Mouse (Mus musculus) urinary bladder, postnatal 0 days (tissue): ENCODE data around the gene Rnf38. TPM values are rescaled to one million over a fixed set of nuclear protein-coding genes. Genes with fewer than 3 reads are reported as not detected.

Experiments used
- microRNA-seq: library from miRNA; unstranded; fragments of <30 nt; microRNA quantifications from one replicate; pipeline ENCODE4, GENCODE M21; 2016
- polyA plus RNA-seq: library from polyadenylated mRNA; unstranded; fragments of >200 nt; fragmentation: Nextera tagmentation; extraction: Ambion mirVana; gene quantifications from 2 replicates; pipeline ENCODE4 v1.2.1, GENCODE M21; 2015

Gene Rnf38
- polyA plus RNA-seq, result 7.1 and 8.8 TPM in 2 replicates

DNA sequence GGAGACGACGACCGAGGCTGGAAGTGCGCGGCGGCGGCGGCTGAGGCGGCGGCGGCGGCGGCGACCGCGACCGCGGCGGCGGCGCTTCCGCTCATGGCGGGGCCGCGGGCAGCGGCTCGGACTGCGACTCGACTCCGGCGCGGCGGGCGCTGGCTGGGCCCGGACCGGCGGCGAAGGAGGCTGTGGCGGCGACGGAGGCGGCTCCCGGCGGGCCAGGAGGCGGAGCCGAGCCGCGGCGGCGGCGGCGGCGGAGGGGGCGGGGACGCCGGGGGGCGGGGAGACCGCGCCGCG, at the start of gene Rnf38:
Gene Rnf38 (minus strand): TSS at position 77 of the 291 bp plus-strand sequence.

GRCm38 (mm10) chr4:44083945-44084344, 149.6 kb downstream of the Rnf38 start, which contains the start of gene Gne:
Gene Gne, minus strand, starts transcription at chr4:44084177.

Small RNA genes lying within 50 kb of the gene (microRNA-seq; reads per million reads assigned to microRNA genes)
- not detected for gene Mir5106

Other genes starting within 250 kb of the Rnf38 start
- 190 and 193 TPM in 2 replicates for gene Clta, start 229.3 kb downstream of the Rnf38 start, polyA plus RNA-seq
- gene Gne, start 149.6 kb downstream of the Rnf38 start, polyA plus RNA-seq, result 25.1 and 27.7 TPM in 2 replicates
- gene Melk, start 67.1 kb upstream of the Rnf38 start, polyA plus RNA-seq, result 6.7 and 9.7 TPM in 2 replicates